Mouse (Mus musculus): Measurements from ENCODE around the gene Rplp1. TPM values are rescaled to one million over a fixed set of nuclear protein-coding genes. Genes with fewer than 3 reads are reported as not detected.

Gene Rplp1
- 2,029 and 2,097 TPM in 2 replicates for polyA plus RNA-seq (2015; fragmentation: Nextera tagmentation; extraction: Ambion mirVana)

DNA sequence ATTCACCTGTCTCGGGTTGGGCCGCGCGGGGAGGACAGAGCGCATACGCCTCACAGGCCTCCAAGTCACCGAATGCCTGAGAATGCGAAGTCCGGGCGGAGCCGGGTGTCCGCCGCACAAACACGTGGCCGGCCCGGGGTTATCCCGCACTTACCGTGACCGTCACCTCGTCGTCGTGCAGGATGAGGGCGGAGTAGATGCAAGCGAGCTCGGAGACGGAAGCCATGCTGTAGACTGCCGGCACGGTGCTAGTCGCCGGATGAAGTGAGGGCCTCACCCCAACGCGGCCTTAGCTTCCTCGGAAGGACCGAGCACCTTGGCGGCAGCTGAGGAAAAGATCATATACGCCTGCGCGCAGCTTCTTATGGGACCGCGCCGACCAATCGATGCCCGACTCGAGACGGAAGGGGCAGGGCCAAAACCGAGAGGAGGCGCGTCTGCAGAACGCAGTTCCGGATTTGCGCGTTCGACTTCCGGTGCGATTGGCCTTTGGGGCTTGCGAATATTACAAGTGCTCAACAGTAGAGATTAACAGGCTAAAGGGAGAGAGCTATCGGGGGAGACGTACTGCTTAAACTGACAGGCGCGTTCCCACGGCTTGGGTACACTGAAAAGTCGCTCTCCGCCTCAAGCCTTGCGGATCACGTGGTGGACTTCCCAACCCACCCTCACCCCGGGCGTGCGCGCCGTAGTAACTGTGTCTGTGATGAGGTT, at the start of gene Rplp1:
TSS of gene Rplp1 (minus strand) at position 340 of the 714 bp plus-strand sequence.
- DNase-seq (ENCODE audit: low spot score), result peak; percentile 98

GRCm38 (mm10) chr9:61963356-61963755, 49.0 kb upstream of the Rplp1 start:
- DNase-seq (ENCODE audit: low spot score), result no peak

DNA sequence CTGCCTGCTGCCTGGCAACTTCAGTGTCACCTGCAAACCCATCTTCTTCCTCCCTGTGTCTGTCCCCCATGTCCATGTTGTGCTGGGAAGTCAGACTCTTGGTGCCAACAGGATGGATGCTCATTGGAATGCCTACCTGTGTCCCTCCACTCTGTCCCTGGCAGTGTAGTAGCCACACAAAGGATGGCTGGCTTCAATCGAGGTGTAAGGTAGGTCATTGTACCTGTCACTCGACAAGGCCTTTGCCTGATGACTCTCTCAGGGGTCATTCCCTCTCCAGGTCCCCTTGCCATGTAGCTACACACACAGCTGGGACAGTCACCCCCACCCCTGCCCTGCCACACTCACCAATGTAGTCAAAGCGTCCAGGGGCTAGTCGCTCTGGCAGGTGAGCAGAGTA, 46.8 kb upstream of the Rplp1 start:
- peak; percentile 15 for DNase-seq (ENCODE audit: low spot score)

GRCm38 (mm10) chr9:61960753-61961152, 46.4 kb upstream of the Rplp1 start:
- peak; percentile 57 for DNase-seq (ENCODE audit: low spot score)

- DNase-seq (ENCODE audit: low spot score), result peak; percentile 15
Observed at GRCm38 (mm10) chr9:61959921-61960569, 45.7 kb upstream of the Rplp1 start.

GRCm38 (mm10) chr9:61954707-61955106, 40.4 kb upstream of the Rplp1 start:
- no peak for DNase-seq (ENCODE audit: low spot score)

DNA sequence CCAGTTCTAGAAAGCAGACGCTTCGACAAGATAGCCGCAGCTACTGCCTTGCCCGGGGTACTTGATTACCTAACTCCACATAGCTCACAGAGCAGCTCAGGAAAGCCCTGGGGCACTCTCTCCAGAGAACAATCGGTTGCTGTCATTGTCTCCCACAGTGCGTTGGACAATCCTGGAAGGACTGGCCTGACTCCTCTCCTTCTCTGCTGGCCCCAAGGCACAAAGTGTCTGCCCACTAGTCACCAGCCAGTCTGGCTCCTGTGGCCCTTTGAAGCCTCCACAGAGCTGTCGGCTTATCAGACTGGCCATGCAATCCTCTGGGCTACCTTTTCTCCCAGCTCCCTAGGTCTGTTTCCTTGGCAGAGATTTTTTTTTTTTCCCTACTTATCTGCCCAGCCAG, 37.9 kb upstream of the Rplp1 start:
- DNase-seq (ENCODE audit: low spot score), result no peak

DNA sequence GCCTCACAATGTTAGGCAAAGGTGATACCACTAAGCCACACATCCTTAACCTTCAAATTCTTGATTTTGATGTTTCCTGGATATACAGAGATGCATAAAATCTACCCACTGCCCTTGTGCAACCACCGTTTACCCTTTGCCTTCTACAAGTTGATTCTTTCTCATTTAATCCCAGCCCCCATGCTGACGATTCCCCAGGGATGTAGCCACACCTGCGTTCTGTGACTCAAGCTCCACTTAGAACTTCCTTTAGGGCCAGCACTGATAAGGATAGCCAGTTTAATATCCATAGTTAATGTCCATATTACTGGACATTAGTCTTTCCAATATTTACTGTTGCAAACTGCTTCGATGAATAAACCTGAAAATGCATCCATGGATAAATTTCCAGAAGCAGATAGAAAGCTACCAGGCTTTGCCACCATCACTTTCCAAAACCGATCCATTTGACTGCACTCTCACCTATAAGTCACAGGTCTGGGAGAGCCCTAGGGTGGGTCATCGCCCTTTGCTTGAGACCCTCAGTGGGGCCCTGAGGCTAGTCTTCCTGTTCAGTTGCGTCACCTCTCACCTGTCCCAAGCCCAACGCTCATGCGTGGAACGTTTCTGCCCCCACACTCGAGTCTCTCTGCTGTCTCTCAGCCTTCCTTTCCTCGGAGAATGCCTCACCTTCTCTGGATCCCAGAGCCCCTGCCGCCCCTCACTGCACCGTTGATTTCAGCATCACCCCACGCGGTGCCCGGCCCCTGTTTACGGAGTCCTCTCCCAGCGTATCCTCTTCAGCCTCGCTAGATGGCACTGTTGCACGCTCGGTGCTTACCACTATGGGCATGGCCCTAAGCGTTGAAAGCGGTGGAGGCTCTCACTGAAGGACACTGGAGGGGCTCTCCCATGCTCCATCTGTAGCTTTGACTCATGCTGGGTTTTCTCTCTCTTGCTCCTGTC, 33.3 kb upstream of the Rplp1 start:
- peak; percentile 88 for DNase-seq (ENCODE audit: low spot score)

GRCm38 (mm10) chr9:61946623-61947401, 32.5 kb upstream of the Rplp1 start, which contains the start of gene Kif23:
TSS of gene Kif23 (minus strand) at chr9:61946774.
- DNase-seq (ENCODE audit: low spot score), result peak; percentile 95

DNA sequence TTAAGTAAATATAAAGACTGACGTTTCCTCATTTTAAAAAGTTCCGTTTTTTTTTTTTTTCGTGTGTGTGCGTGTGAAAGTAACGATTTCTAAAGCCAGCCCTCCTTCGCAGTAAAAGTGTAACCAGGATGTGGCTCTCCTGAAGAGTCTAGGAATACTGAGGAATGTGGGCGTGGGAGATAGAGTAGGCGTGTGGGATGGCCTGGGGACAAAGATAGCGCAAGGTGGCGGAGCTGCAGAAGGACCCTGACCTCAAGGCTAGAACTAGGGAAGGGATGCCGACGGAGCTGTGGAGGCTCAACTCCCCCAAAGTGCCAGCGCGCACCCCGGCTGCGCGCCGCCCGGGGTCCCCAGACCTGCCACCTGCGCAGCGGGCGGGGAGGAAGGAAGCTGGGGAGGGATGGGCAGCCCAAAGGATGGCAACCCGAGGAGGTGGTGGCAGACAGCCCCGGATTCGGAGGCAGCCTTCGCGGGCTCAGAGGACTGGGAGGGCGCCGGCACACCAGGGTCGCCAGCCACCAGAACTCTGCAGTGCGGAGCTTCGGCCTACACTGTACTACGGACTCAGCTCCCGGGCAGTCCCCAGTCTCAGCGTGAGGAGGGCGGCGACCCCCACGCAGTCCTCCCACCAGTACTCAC, 31.8 kb upstream of the Rplp1 start:
- peak; percentile 73 for DNase-seq (ENCODE audit: low spot score)

- DNase-seq (ENCODE audit: low spot score), result no peak
Observed at GRCm38 (mm10) chr9:61941054-61941453, 26.7 kb upstream of the Rplp1 start.

DNA sequence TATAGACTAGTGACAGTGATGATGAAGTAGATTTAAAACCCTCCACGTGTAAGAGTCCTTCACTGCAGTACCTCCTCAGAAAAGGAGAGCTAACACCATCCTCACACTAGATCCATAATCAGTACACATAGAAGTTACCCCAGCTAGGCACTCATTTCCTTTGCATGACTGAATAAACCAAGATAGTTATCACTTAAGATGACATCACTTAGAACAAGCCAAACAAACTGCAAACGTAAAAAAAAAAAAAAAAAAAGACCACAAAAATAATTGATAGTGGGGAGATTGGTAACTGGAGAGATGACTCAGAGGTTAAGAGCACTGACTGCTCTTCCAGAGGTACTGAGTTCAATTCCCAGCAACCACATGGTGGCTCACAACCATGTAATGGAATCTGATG, 19.0 kb upstream of the Rplp1 start:
- no peak for DNase-seq (ENCODE audit: low spot score)

DNA sequence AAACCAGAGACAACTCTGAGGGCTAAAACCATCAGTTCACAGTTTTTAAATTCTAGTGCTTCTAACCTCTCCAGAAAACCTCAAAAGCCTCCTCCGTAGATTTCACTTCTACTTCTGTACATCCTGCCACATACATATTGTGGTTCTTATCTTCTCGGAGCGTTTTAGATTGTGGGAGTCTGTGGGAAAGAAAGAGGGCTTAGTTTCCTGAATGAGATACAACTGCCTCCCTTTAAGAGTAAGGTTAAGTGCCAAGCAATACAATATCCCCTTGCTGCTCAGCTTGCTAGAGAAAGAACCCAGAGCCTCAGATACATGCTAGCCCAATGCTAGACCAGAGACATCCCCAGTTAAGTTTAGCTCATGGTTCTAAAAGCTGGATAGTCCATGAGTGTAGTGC, 17.7 kb upstream of the Rplp1 start:
- DNase-seq (ENCODE audit: low spot score), result peak; percentile 21

- peak; percentile 79 for DNase-seq (ENCODE audit: low spot score)
Observed at GRCm38 (mm10) chr9:61925086-61925660, 10.8 kb upstream of the Rplp1 start.

GRCm38 (mm10) chr9:61920331-61920730, 6.0 kb upstream of the Rplp1 start:
- DNase-seq (ENCODE audit: low spot score), result no peak

- no peak for DNase-seq (ENCODE audit: low spot score)
Observed at GRCm38 (mm10) chr9:61919464-61919863, 5.1 kb upstream of the Rplp1 start.

- no peak for DNase-seq (ENCODE audit: low spot score)
Observed at GRCm38 (mm10) chr9:61917436-61917835, 3.1 kb upstream of the Rplp1 start.

- DNase-seq (ENCODE audit: low spot score), result no peak
Observed at GRCm38 (mm10) chr9:61916986-61917385, 2.6 kb upstream of the Rplp1 start.

GRCm38 (mm10) chr9:61915393-61916005, 1.2 kb upstream of the Rplp1 start:
- no peak for DNase-seq (ENCODE audit: low spot score)

- no peak for DNase-seq (ENCODE audit: low spot score)
Observed at GRCm38 (mm10) chr9:61914917-61915300, 567 bp upstream of the Rplp1 start.

All from thymus, postnatal 0 days (tissue).